Mouse (Mus musculus) bone marrow, adult 2 months (tissue): ENCODE measurements around the gene Mgat5.

Experiments used
- CTCF ChIP-seq: fragments of 200-500 bp; IDR thresholded peaks from 2 replicates; pipeline ENCODE4 v1.5.1; 2011; ENCODE audit warnings: low read length, control low read depth; ENCODE audit not compliant: control insufficient read depth, insufficient read depth
- POLR2A ChIP-seq: fragments of 200-500 bp; IDR thresholded peaks from 2 replicates; pipeline ENCODE4 v1.6.1; 2011; ENCODE audit warnings: low read depth, mild to moderate bottlenecking, control low read depth, low read length, borderline replicate concordance; ENCODE audit not compliant: control insufficient read depth

GRCm38 (mm10) chr1:127372096-127372495 lies 167.3 kb downstream of the Mgat5 start:
- TF ChIP-seq CTCF: no peak
- TF ChIP-seq POLR2A: no peak
